18 mouse cellular contexts compared by ENCODE assay signal in the genomic region with DNA sequence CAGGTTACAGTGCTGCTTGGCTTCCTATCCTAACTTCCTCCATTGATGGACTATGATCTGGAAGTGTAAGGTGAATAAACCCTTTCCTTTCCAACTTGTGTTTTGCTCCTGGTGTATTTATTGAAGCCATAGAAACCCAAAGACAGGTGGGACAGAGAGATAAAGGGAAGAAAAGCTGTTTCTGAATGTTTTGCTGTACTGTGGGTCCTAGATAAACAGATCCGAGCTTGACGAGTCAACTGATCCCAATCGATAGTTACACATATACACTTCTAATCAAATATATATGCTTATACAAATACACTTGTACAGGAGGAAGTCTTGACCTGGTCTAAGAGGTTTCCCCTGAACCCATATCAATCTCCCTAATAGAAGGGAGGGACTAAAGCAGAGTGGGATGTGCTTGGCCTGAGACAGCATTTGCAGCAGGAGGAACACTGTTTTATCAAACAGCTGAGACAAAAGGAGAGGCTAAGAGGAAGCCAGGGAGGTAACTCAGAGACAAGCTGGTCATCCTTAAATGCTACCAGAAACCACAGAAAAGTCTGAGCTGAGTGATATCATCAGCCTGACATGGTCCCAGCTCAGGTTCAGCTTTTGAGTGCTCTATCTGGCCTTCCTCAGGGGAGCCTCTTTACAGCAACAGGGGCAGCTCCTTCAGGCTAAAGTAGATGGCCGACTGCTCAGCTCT.
A peak's percentile ranks its signal among the peaks of the same experiment; 100 is the strongest.
DNase-seq lines count a peak whose midpoint lies in the region; ATAC-seq and TF ChIP-seq lines count a peak whose summit lies in the region.
"Had no signal": no experiment of that assay in that cellular context is flagged by ENCODE, and none has a peak within 500 bp of the region (broad histone marks: within the 10 kb centered on the region; RNA-seq: fewer than 3 reads in every experiment).

No protein-coding gene starts in this region.

- peaks cover 7% of the 10 kb centered on the region for H3K4me1 ChIP-seq in G1E (ENCODE audit: insufficient read depth, low read depth, low read length)
- peaks cover 27% of the 10 kb centered on the region for H3K4me1 ChIP-seq in liver, embryonic 12.5 days
- H3K4me1 ChIP-seq in liver, embryonic 16.5 days (ENCODE audit: control insufficient read depth, low read depth, low read length) = peaks cover 11% of the 10 kb centered on the region
- no peaks in the 10 kb centered on the region for H3K4me1 ChIP-seq in midbrain, embryonic 14.5 days (ENCODE audit: control insufficient read depth, insufficient read depth, low read length)
- H3K4me1 ChIP-seq in forebrain, embryonic 12.5 days = no peaks in the 10 kb centered on the region
- H3K4me1 ChIP-seq: hindbrain, embryonic 15.5 days had no signal

- DNase-seq in G1E (ENCODE audit: low spot score) = no peak
- peak; percentile 63 for DNase-seq in c-Kit-positive CD71-positive TER-119-negative erythroid progenitor cells, embryonic 14.5 days (ENCODE audit: low read depth)
- DNase-seq in frontal cortex, postnatal 36 days (ENCODE audit: low spot score in 2 of 2) = no peak
- no peak for DNase-seq in midbrain, embryonic 14.5 days
- DNase-seq: adrenal gland, adult 8-10 months; adrenal gland, postnatal 36 days; cerebellum, adult 2 months; cerebellum, postnatal 10 days; gastrocnemius, postnatal 36 days; heart, adult 11 months; heart, postnatal 36 days had no signal

- no peaks in the 10 kb centered on the region for H3K27me3 ChIP-seq in G1E (ENCODE audit: insufficient read depth, low read length)
- no peaks in the 10 kb centered on the region for H3K27me3 ChIP-seq in liver, embryonic 12.5 days (replicated peaks)
- H3K27me3 ChIP-seq in liver, embryonic 16.5 days (ENCODE audit: control insufficient read depth, insufficient read depth, low read depth, low read length) = no peaks in the 10 kb centered on the region
- H3K27me3 ChIP-seq in midbrain, embryonic 14.5 days (ENCODE audit: control insufficient read depth, insufficient read depth, low read length) = peaks cover 25% of the 10 kb centered on the region
- peaks cover 18% of the 10 kb centered on the region for H3K27me3 ChIP-seq in forebrain, embryonic 12.5 days
- H3K27me3 ChIP-seq: hindbrain, embryonic 15.5 days had no signal

- WGBS in liver, embryonic 12.5 days (ENCODE audit: insufficient replicate concordance) = 23% methylated on average over 4 of the region's 4 CpGs
- WGBS in liver, embryonic 16.5 days (ENCODE audit: insufficient replicate concordance) = 28% methylated on average over 4 of the region's 4 CpGs
- 92% methylated on average over 4 of the region's 4 CpGs for WGBS in midbrain, embryonic 14.5 days
- WGBS in forebrain, embryonic 12.5 days = 88% methylated on average over 4 of the region's 4 CpGs

- H3K27ac ChIP-seq in liver, embryonic 12.5 days = peak overlapping the region; percentile 63
- peak overlapping the region; percentile 26; the same call in 1 of the 2 replicates for H3K27ac ChIP-seq in liver, embryonic 16.5 days (ENCODE audit: low read length)
- H3K27ac ChIP-seq in midbrain, embryonic 14.5 days (replicated peaks; ENCODE audit: low read depth, low read length) = no peak overlapping the region
- H3K27ac ChIP-seq in forebrain, embryonic 12.5 days = no peak overlapping the region
- H3K27ac ChIP-seq: heart, embryonic 13.5 days; hindbrain, embryonic 15.5 days had no signal

- H3K9ac ChIP-seq in liver, embryonic 12.5 days = no peak overlapping the region
- H3K9ac ChIP-seq in liver, embryonic 16.5 days (ENCODE audit: low read depth, low read length) = no peak overlapping the region
- no peak overlapping the region for H3K9ac ChIP-seq in midbrain, embryonic 14.5 days (replicated peaks; ENCODE audit: low read length)
- no peak overlapping the region for H3K9ac ChIP-seq in forebrain, embryonic 12.5 days
- H3K9ac ChIP-seq: heart, embryonic 13.5 days; hindbrain, embryonic 15.5 days had no signal

- H3K4me2 ChIP-seq in liver, embryonic 12.5 days = peak overlapping the region; percentile 22
- H3K4me2 ChIP-seq in liver, embryonic 16.5 days (ENCODE audit: low read depth, low read length) = no peak overlapping the region
- H3K4me2 ChIP-seq in midbrain, embryonic 14.5 days (ENCODE audit: low read length) = no peak overlapping the region
- H3K4me2 ChIP-seq in forebrain, embryonic 12.5 days = no peak overlapping the region
- H3K4me2 ChIP-seq: heart, embryonic 13.5 days; hindbrain, embryonic 15.5 days had no signal

- no peak overlapping the region for H3K4me3 ChIP-seq in G1E (ENCODE audit: low read depth, low read length)
- no peak overlapping the region for H3K4me3 ChIP-seq in liver, embryonic 12.5 days
- no peak overlapping the region for H3K4me3 ChIP-seq in liver, embryonic 16.5 days (ENCODE audit: low read depth, low read length)
- no peak overlapping the region for H3K4me3 ChIP-seq in midbrain, embryonic 14.5 days (replicated peaks; ENCODE audit: low read depth, low read length)
- no peak overlapping the region for H3K4me3 ChIP-seq in forebrain, embryonic 12.5 days (replicated peaks)
- H3K4me3 ChIP-seq: heart, embryonic 13.5 days; hindbrain, embryonic 15.5 days had no signal

- ATAC-seq in G1E (ENCODE audit: extremely low read depth, insufficient number of reproducible peaks, low FRiP score, poor library complexity, severe bottlenecking) = peak; percentile 22; the same call in 1 of the 2 replicates
- peak; percentile 74 for ATAC-seq in liver, embryonic 12.5 days
- peak; percentile 69 for ATAC-seq in liver, embryonic 16.5 days (ENCODE audit: low read depth)
- no peak for ATAC-seq in cerebellum, adult (ENCODE audit: insufficient number of reproducible peaks, low FRiP score, low TSS enrichment)
- no peak for ATAC-seq in midbrain, embryonic 14.5 days (ENCODE audit: low FRiP score, low TSS enrichment)
- no peak for ATAC-seq in forebrain, embryonic 12.5 days (ENCODE audit: low FRiP score)
- ATAC-seq: forebrain, embryonic 14.5 days had no signal

- H3K9me3 ChIP-seq in G1E (replicated peaks) = no peaks in the 10 kb centered on the region
- H3K9me3 ChIP-seq in liver, embryonic 12.5 days (replicated peaks) = no peaks in the 10 kb centered on the region
- no peaks in the 10 kb centered on the region for H3K9me3 ChIP-seq in liver, embryonic 16.5 days (replicated peaks; ENCODE audit: control insufficient read depth, low read length)
- no peaks in the 10 kb centered on the region for H3K9me3 ChIP-seq in midbrain, embryonic 14.5 days (ENCODE audit: control insufficient read depth, low read length)
- H3K9me3 ChIP-seq in forebrain, embryonic 12.5 days = no peaks in the 10 kb centered on the region
- H3K9me3 ChIP-seq: heart, embryonic 13.5 days; hindbrain, embryonic 15.5 days had no signal

- H3K36me3 ChIP-seq in G1E (replicated peaks) = no peaks in the 10 kb centered on the region
- H3K36me3 ChIP-seq in liver, embryonic 12.5 days = no peaks in the 10 kb centered on the region
- H3K36me3 ChIP-seq in liver, embryonic 16.5 days (ENCODE audit: control insufficient read depth, insufficient read depth) = no peaks in the 10 kb centered on the region
- no peaks in the 10 kb centered on the region for H3K36me3 ChIP-seq in midbrain, embryonic 14.5 days (ENCODE audit: control insufficient read depth, insufficient read depth, low read length)
- no peaks in the 10 kb centered on the region for H3K36me3 ChIP-seq in forebrain, embryonic 12.5 days (replicated peaks)
- H3K36me3 ChIP-seq: heart, embryonic 13.5 days; hindbrain, embryonic 15.5 days had no signal

- TF ChIP-seq CTCF in G1E (IDR thresholded peaks at IDR 0.05; ENCODE audit: low read depth, low read length) = no peak

Comparison
In these comparisons a context has a peak if more than half of its experiments do, and no peak if none do; other contexts are left out.
1. ATAC-seq: peak in G1E (single experiment), liver, embryonic 12.5 days (single experiment) and liver, embryonic 16.5 days (single experiment); none in cerebellum, adult (single experiment), midbrain, embryonic 14.5 days (single experiment) and forebrain, embryonic 12.5 days (single experiment).
2. H3K27ac ChIP-seq: peak in liver, embryonic 12.5 days (single experiment) and liver, embryonic 16.5 days (single experiment); none in midbrain, embryonic 14.5 days (single experiment) and forebrain, embryonic 12.5 days (single experiment).